Mouse (Mus musculus): Measurements from ENCODE around the gene Col1a2. TPM values are rescaled to one million over a fixed set of nuclear protein-coding genes. Genes with fewer than 3 reads are reported as not detected.

The Col1a2 gene
- total RNA-seq, 1 experiment from 2014 or later = 1.7 TPM

- ATAC-seq (replicated peaks; ENCODE audit: insufficient number of reproducible peaks, low FRiP score, low TSS enrichment, poor library complexity, severe bottlenecking) = no peak
These were observed 58.9 kb downstream of the Col1a2 start for GRCm38 (mm10) chr6:4563477-4563876.

GRCm38 (mm10) chr6:4570412-4570811 lies 65.8 kb downstream of the Col1a2 start:
- ATAC-seq (replicated peaks; ENCODE audit: insufficient number of reproducible peaks, low FRiP score, low TSS enrichment, poor library complexity, severe bottlenecking) = no peak

- ATAC-seq (replicated peaks; ENCODE audit: insufficient number of reproducible peaks, low FRiP score, low TSS enrichment, poor library complexity, severe bottlenecking) = no peak
These were observed 73.1 kb downstream of the Col1a2 start for GRCm38 (mm10) chr6:4577756-4578155.

- ATAC-seq (replicated peaks; ENCODE audit: insufficient number of reproducible peaks, low FRiP score, low TSS enrichment, poor library complexity, severe bottlenecking) = no peak
These were observed 73.7 kb downstream of the Col1a2 start for GRCm38 (mm10) chr6:4578343-4578742.

- ATAC-seq (replicated peaks; ENCODE audit: insufficient number of reproducible peaks, low FRiP score, low TSS enrichment, poor library complexity, severe bottlenecking) = no peak
These were observed 75.0 kb downstream of the Col1a2 start for GRCm38 (mm10) chr6:4579620-4580019.

- ATAC-seq (replicated peaks; ENCODE audit: insufficient number of reproducible peaks, low FRiP score, low TSS enrichment, poor library complexity, severe bottlenecking) = no peak
These were observed 78.9 kb downstream of the Col1a2 start for GRCm38 (mm10) chr6:4583485-4583884.

- peak; percentile 88 for ATAC-seq (replicated peaks; ENCODE audit: insufficient number of reproducible peaks, low FRiP score, low TSS enrichment, poor library complexity, severe bottlenecking)
These were observed 83.3 kb downstream of the Col1a2 start for GRCm38 (mm10) chr6:4587946-4588345.

GRCm38 (mm10) chr6:4588722-4589121 lies 84.1 kb downstream of the Col1a2 start:
- no peak for ATAC-seq (replicated peaks; ENCODE audit: insufficient number of reproducible peaks, low FRiP score, low TSS enrichment, poor library complexity, severe bottlenecking)

- no peak for ATAC-seq (replicated peaks; ENCODE audit: insufficient number of reproducible peaks, low FRiP score, low TSS enrichment, poor library complexity, severe bottlenecking)
These were observed 85.5 kb downstream of the Col1a2 start for GRCm38 (mm10) chr6:4590089-4590488.

Other genes starting within 250 kb of the Col1a2 start
- gene Casd1, start 96.0 kb downstream of the Col1a2 start, total RNA-seq (2017) = 19.5 to 42.0 TPM (median 24.1 TPM) in 3 replicates
- gene Sgce, start 242.4 kb downstream of the Col1a2 start, total RNA-seq (2017) = 2.6 to 6.1 TPM (median 3.1 TPM) in 3 replicates
- gene Peg10, start 242.5 kb downstream of the Col1a2 start, total RNA-seq (2017) = 0.10 to 1.5 TPM (median 0.43 TPM) in 3 replicates

Data from monocyte, adult 5-6 weeks (primary cell).